Mouse (Mus musculus) megakaryocyte, adult 5-6 weeks (primary cell): ENCODE data around the gene Gm3029. TPM values are rescaled to one million over a fixed set of nuclear protein-coding genes. Genes with fewer than 3 reads are reported as not detected.
"Not testable (repeated sequence)": the region's sequence is repeated elsewhere in the genome, so short reads cannot be mapped to it uniquely, and the experiment has no call there.

Experiments
- ATAC-seq: 2 replicates; pipeline ENCODE4 v1.8.0; 2016; ENCODE audit warnings: mild to moderate bottlenecking, inconsistent platforms; ENCODE audit not compliant: poor library complexity, severe bottlenecking
- total RNA-seq, 2 experiments: library from RNA; stranded (forward) in 1 of 2; stranded (reverse) in 1 of 2; fragments of 153-499, 151-499 nt in 1 of 2; fragments of 221-1000, 200-1000 nt in 1 of 2; gene quantifications; 2 replicates each; pipeline versions ENCODE4 v1.2.3 to v1.2.4; 2015 to 2017

Gene Gm3029
- total RNA-seq (2015) (not detected in 2 replicates), total RNA-seq (2017) (not detected in 2 replicates)

GRCm38 (mm10) chr14:3931456-3931855, at the start of gene Gm3029:
Gene Gm3029 (plus strand): TSS chr14:3931756.
- ATAC-seq = not testable (repeated sequence)

- ATAC-seq = not testable (repeated sequence)
Observed at GRCm38 (mm10) chr14:3883872-3884271, 47.7 kb upstream of the Gm3029 start, which contains the start of gene Gm2916. Gene Gm2916 (plus strand): TSS chr14:3884172.

DNA sequence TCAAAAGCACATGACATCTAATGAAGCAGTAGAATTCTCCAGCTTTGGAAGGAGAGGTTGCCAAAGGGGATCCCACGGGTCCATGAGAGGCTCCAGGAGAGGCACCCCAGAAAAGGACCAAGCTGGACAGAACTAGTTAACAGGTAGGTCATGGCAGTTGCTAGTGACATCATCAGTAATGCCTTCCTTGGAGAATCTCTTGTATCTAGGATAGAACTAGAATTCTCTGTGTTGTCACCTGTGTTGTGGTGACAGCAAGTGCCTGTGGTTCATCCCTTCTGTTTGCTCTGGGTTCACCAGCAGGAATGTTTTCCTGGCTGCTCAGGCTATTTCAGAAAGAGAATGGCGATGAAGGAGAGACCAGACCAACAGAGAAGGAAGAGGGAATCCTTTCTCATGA, 31.7 kb downstream of the Gm3029 start, which contains the start of gene Gm3095:
TSS of gene Gm3095 (plus strand) at position 301 of the 400 bp plus-strand sequence.
- not testable (repeated sequence) for ATAC-seq

Other genes starting within 250 kb of the Gm3029 start
- gene Gm3043, start 243.0 kb upstream of the Gm3029 start, total RNA-seq (2015) = not detected in 2 replicates
- gene Gm3043, start 243.0 kb upstream of the Gm3029 start, total RNA-seq (2017) = not detected in 2 replicates
- not detected in 2 replicates for gene Gm3002, start 121.7 kb upstream of the Gm3029 start, total RNA-seq (2015)
- not detected in 2 replicates for gene Gm3002, start 121.7 kb upstream of the Gm3029 start, total RNA-seq (2017)
- gene Gm3033, start 85.5 kb upstream of the Gm3029 start, total RNA-seq (2015) = 0.11 TPM in 1 of 2 replicates, not detected in the other
- gene Gm3033, start 85.5 kb upstream of the Gm3029 start, total RNA-seq (2017) = not detected in 2 replicates
- not detected in 2 replicates for gene Gm2916, start 47.6 kb upstream of the Gm3029 start, total RNA-seq (2015)
- gene Gm2916, start 47.6 kb upstream of the Gm3029 start, total RNA-seq (2017) = not detected in 2 replicates
- not detected in 2 replicates for gene Gm3095, start 31.8 kb downstream of the Gm3029 start, total RNA-seq (2015)
- not detected in 2 replicates for gene Gm3095, start 31.8 kb downstream of the Gm3029 start, total RNA-seq (2017)
- gene Gm3099, start 66.6 kb downstream of the Gm3029 start, total RNA-seq (2015) = not detected in 2 replicates
- not detected in 2 replicates for gene Gm3099, start 66.6 kb downstream of the Gm3029 start, total RNA-seq (2017)
- gene Gm5796, start 92.2 kb downstream of the Gm3029 start, total RNA-seq (2015) = not detected in 2 replicates
- not detected in 2 replicates for gene Gm5796, start 92.2 kb downstream of the Gm3029 start, total RNA-seq (2017)
- gene Gm3115, start 152.4 kb downstream of the Gm3029 start, total RNA-seq (2015) = not detected in 2 replicates
- not detected in 2 replicates for gene Gm3115, start 152.4 kb downstream of the Gm3029 start, total RNA-seq (2017)
- not detected in 2 replicates for gene Gm8108, start 178.8 kb downstream of the Gm3029 start, total RNA-seq (2015)
- not detected in 2 replicates for gene Gm8108, start 178.8 kb downstream of the Gm3029 start, total RNA-seq (2017)
- not detected in 2 replicates for gene Gm3127, start 233.3 kb downstream of the Gm3029 start, total RNA-seq (2015)
- not detected in 2 replicates for gene Gm3127, start 233.3 kb downstream of the Gm3029 start, total RNA-seq (2017)